Mouse (Mus musculus) lung, embryonic 16.5 days (tissue): ENCODE results near the gene Rpl13a. TPM values are rescaled to one million over a fixed set of nuclear protein-coding genes. Genes with fewer than 3 reads are reported as not detected.

Experiments
- ATAC-seq: fragments of 200-750 bp; cut with Nextera tagmentation; 2 replicates; pipeline ENCODE4 v1.8.0; 2017; ENCODE audit warnings: low read depth, mild to moderate bottlenecking, moderate library complexity
- H3K27ac ChIP-seq: fragments of 300-500 bp; sonication (generic); 2 replicates; pipeline ENCODE4 v1.5.1; 2014; ENCODE audit warnings: mild to moderate bottlenecking, control low read depth, low read length
- H3K27me3 ChIP-seq: fragments of 300-500 bp; sonication (generic); 2 replicates; pipeline ENCODE4 v1.6.1; 2014; ENCODE audit warnings: low read depth, low read length, mixed read lengths; ENCODE audit not compliant: control insufficient read depth, insufficient read depth
- H3K36me3 ChIP-seq: fragments of 300-500 bp; sonication (generic); 2 replicates; pipeline ENCODE4 v1.6.1; 2014; ENCODE audit warnings: low read length; ENCODE audit not compliant: control insufficient read depth, insufficient read depth
- H3K4me1 ChIP-seq: fragments of 300-500 bp; sonication (generic); replicated peaks from 2 replicates; pipeline ENCODE4 v1.6.1; 2014; ENCODE audit warnings: low read length, mixed read lengths; ENCODE audit not compliant: control insufficient read depth, insufficient read depth
- H3K4me2 ChIP-seq: fragments of 300-500 bp; sonication (generic); 2 replicates; pipeline ENCODE4 v1.6.1; 2014; ENCODE audit warnings: low read depth, low read length, control low read depth
- H3K4me3 ChIP-seq: fragments of 300-500 bp; sonication (generic); 2 replicates; pipeline ENCODE4 v1.5.1; 2014; ENCODE audit warnings: mild to moderate bottlenecking, low read length, control low read depth
- H3K9ac ChIP-seq: fragments of 300-500 bp; sonication (generic); 2 replicates; pipeline ENCODE4 v1.6.1; 2014; ENCODE audit warnings: low read length, control low read depth
- H3K9me3 ChIP-seq: fragments of 300-500 bp; sonication (generic); 2 replicates; pipeline ENCODE4 v1.6.1; 2016; ENCODE audit warnings: low read length; ENCODE audit not compliant: control insufficient read depth
- WGBS: fragments of 180-500 bp; shearing (Covaris S2); extraction: QIAGEN DNeasy Blood & Tissue Kit; methylation state at CpG from one replicate; pipeline ENCODE4 v1.1.7; 2014; 5-methylcytosine and 5-hydroxymethylcytosine counted together
- polyA plus RNA-seq: library from polyadenylated mRNA; unstranded; fragments of >200 nt; fragmentation: Nextera tagmentation; extraction: Ambion mirVana; gene quantifications from 2 replicates; pipeline ENCODE4 v1.2.1, GENCODE M21; 2015

Gene Rpl13a
- polyA plus RNA-seq, 1 experiment from 2014 or later: 1,289 TPM

GRCm38 (mm10) chr7:45167761-45168445, 39.3 kb upstream of the Rpl13a start:
- no peak overlapping the region for H3K4me2 ChIP-seq
- H3K9ac ChIP-seq: no peak overlapping the region
- 3% methylated on average over 19 of the region's 19 CpGs for WGBS
- H3K27ac ChIP-seq: no peak overlapping the region
- no peak for ATAC-seq
- peaks cover 77% of the 10 kb centered on the region for H3K27me3 ChIP-seq
- no peaks in the 10 kb centered on the region for H3K36me3 ChIP-seq
- H3K4me1 ChIP-seq: 0 out of 2 replicates have a peak, but pooled peaks cover 2% of the 10 kb centered on the region
- peaks cover 17% of the 10 kb centered on the region for H3K9me3 ChIP-seq
- no peak overlapping the region for H3K4me3 ChIP-seq

DNA sequence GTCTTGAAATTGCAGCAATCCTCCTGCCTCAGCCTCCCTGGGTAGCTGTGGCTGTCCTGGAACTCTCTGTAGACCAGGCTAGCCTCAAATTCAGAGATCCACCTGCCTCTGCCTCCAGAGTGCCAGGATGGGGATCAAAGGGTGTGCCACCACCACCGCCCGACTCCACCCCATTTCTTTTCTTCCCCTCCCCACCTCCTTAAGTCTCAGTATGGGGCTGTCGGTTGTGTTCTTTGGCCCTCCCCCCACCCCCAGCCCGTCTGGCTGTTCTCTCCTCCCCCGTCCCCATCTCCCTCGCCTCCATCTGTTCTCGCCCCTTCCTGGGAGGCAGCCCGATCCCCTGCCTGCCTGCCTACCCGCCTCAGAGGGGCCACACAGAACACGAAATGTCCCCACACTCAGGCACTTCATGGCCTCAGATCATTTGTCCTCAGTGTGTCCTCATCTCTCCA, 38.4 kb upstream of the Rpl13a start:
- no peak overlapping the region for H3K9ac ChIP-seq
- peaks cover 6% of the 10 kb centered on the region for H3K4me1 ChIP-seq
- H3K4me3 ChIP-seq: no peak overlapping the region
- WGBS: 30% methylated on average over 10 of the region's 10 CpGs
- H3K27ac ChIP-seq: no peak overlapping the region
- H3K9me3 ChIP-seq: peaks cover 17% of the 10 kb centered on the region
- H3K4me2 ChIP-seq: no peak overlapping the region
- ATAC-seq: no peak
- no peaks in the 10 kb centered on the region for H3K36me3 ChIP-seq
- peaks cover 83% of the 10 kb centered on the region for H3K27me3 ChIP-seq

GRCm38 (mm10) chr7:45165701-45166100, 37.1 kb upstream of the Rpl13a start:
- 40% methylated on average over 11 of the region's 11 CpGs for WGBS
- Histone ChIP-seq H3K4me3 (no peak overlapping the region), H3K27me3 (peaks cover 79% of the 10 kb centered on the region), H3K4me2 (no peak overlapping the region), H3K9me3 (peaks cover 17% of the 10 kb centered on the region), H3K27ac (no peak overlapping the region), H3K4me1 (peaks cover 6% of the 10 kb centered on the region), H3K9ac (no peak overlapping the region), H3K36me3 (no peaks in the 10 kb centered on the region)
- no peak for ATAC-seq

- ATAC-seq: no peak
- no peak overlapping the region for H3K4me3 ChIP-seq
- peaks cover 75% of the 10 kb centered on the region for H3K27me3 ChIP-seq
- H3K36me3 ChIP-seq: peaks cover 2% of the 10 kb centered on the region; the same call in 1 of the 2 replicates
- 57% methylated on average over 5 of the region's 5 CpGs for WGBS
- no peak overlapping the region for H3K4me2 ChIP-seq
- peaks cover 9% of the 10 kb centered on the region for H3K9me3 ChIP-seq
- H3K27ac ChIP-seq: no peak overlapping the region
- no peak overlapping the region for H3K9ac ChIP-seq
- peaks cover 6% of the 10 kb centered on the region for H3K4me1 ChIP-seq
Measured at GRCm38 (mm10) chr7:45164833-45165232, 36.3 kb upstream of the Rpl13a start.

DNA sequence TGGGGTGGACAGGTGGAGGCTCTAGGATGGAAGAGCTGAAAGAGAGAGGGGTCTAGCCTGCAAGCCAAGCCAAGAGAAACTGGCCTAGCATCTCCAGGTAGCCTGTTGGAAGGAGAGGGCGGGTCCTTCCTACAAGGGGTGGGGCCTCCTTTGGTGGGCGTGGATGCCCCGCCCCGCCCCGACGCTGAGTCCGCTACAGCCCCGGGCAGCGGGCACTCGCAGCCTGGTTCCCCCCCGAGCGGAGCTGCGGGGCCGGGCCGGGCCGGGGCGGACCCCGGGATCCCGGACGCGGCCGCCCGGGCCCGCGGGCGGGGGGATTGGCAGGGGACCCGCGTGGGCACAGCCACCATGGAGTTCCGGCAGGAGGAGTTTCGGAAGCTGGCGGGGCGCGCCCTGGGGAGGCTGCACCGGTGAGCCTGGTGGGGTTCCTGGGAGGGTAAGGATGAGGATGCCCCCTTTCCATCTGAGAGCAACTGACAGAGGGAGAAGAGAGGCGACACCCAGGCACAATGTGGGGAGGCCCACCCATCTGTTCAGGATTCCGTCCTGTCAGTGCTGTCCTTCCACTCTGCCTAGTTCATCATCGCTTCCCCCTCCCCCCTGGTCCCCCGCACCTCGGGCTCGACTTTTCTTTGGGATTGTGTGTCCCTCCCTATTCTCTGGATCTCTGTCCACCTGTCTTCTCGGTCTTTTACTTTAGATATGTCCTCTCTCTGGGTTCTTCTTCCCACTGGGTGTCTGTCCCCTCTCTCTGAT, 35.4 kb upstream of the Rpl13a start, which contains the start of gene Slc17a7:
Gene Slc17a7, plus strand, starts transcription at position 215 of the 756 bp plus-strand sequence.
- 0 out of 2 replicates have a peak, but pooled peaks have one; percentile 9 for ATAC-seq
- WGBS: 1% methylated on average over 37 of the region's 41 CpGs
- peak within 1 kb of the TSS; percentile 65 for H3K9ac ChIP-seq
- peaks cover 2% of the 10 kb centered on the region; the same call in 1 of the 2 replicates for H3K9me3 ChIP-seq
- H3K27ac ChIP-seq: no peak within 1 kb of the TSS
- H3K27me3 ChIP-seq: peaks cover 66% of the 10 kb centered on the region
- peaks cover 9% of the 10 kb centered on the region; the same call in 1 of the 2 replicates for H3K36me3 ChIP-seq
- peak within 1 kb of the TSS; percentile 51 for H3K4me3 ChIP-seq
- peaks cover 6% of the 10 kb centered on the region for H3K4me1 ChIP-seq
- H3K4me2 ChIP-seq: peak within 1 kb of the TSS; percentile 71

DNA sequence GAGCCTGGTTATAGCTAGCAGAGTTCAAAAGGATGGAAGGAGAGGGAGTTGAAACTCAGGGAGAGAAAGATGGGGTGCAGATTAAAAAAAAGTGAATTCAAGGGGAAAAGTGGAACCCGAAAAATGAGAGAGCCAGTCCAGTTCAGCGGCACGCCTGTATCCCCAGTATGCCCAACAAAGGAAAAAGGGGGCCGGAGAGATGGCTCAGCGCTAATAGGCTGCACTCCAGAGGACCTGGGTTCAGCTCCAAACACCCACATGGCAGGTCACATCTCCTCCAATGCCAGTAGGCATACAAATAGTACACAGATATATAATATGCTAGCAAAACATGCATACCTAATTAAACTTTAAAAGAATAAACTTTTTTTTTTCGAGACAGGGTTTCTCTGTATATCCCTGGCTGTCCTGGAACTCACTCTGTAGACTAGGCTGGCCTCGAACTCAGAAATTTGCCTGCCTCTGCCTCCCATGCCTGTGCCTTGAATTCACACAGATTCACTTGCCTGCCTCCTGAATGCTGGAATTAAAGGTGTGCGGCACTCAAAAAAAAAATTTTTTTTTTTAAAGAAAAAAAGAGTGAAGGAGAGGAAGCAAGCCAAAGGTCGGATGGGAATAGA, 34.5 kb upstream of the Rpl13a start:
- 69% methylated on average over 9 of the region's 9 CpGs for WGBS
- no peak overlapping the region for H3K9ac ChIP-seq
- no peak overlapping the region for H3K4me2 ChIP-seq

GRCm38 (mm10) chr7:45162551-45162950, 34.0 kb upstream of the Rpl13a start:
- 19% methylated on average over 6 of the region's 6 CpGs for WGBS
- H3K4me2 ChIP-seq: peak overlapping the region; percentile 87
- peaks cover 9% of the 10 kb centered on the region; the same call in 1 of the 2 replicates for H3K36me3 ChIP-seq
- H3K27me3 ChIP-seq: peaks cover 52% of the 10 kb centered on the region
- H3K9ac ChIP-seq: peak overlapping the region; percentile 56
- peaks cover 6% of the 10 kb centered on the region for H3K4me1 ChIP-seq
- H3K27ac ChIP-seq: no peak overlapping the region
- H3K9me3 ChIP-seq: no peaks in the 10 kb centered on the region
- peak overlapping the region; percentile 53 for H3K4me3 ChIP-seq
- ATAC-seq: no peak; the same call in 1 of the 2 replicates

More for the DNA sequence above, 34.5 kb upstream of the Rpl13a start:
- peaks cover 6% of the 10 kb centered on the region for H3K4me1 ChIP-seq
- no peaks in the 10 kb centered on the region for H3K9me3 ChIP-seq
- peaks cover 9% of the 10 kb centered on the region; the same call in 1 of the 2 replicates for H3K36me3 ChIP-seq
- no peak overlapping the region for H3K27ac ChIP-seq
- no peak overlapping the region for H3K4me3 ChIP-seq
- ATAC-seq: no peak
- peaks cover 58% of the 10 kb centered on the region for H3K27me3 ChIP-seq

DNA sequence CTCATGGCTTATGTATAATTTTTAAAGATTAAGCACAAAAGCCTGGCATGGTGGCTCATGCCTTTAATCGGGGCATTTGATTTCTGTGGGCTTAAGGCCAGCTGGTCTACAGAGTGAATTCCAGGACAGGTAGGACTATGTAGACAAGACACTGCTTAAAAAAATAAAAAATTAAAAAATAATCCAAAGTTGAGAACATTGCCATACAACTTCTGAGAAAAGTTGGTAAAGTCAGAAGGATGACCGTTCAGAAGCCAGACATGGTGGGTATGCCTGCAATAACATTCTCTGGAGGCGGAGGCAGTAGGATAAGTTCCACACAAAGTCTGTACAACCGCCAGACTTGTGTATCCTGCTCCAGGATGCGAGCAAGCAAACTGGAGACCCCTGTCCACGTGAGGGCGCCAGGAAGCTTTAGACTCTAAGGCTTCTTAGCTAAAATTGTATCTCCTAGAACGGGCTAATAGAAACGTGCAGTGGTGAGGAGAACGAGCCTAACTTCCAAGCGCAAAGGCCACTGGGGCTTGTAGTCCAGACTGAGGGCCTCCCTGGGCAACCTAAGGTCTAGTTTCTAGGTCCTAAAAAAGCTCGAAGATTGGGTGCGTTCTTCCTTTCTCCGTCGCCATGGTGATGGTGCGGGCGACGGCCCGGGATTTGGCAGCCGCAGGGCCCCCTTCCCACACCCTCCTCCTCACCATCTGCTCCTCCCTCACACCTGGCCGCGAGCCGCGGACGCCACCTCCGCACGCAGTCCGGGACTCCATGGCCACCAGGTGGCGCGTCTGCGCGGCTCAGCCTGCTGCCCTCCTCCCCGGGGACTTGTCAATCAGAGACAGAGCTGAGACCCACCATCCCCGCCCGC, 33.3 kb upstream of the Rpl13a start:
- Histone ChIP-seq H3K4me2 (peak overlapping the region; percentile 87), H3K36me3 (peaks cover 9% of the 10 kb centered on the region; the same call in 1 of the 2 replicates), H3K9ac (peak overlapping the region; percentile 56), H3K9me3 (no peaks in the 10 kb centered on the region), H3K4me3 (peak overlapping the region; percentile 53), H3K27ac (no peak overlapping the region), H3K4me1 (peaks cover 6% of the 10 kb centered on the region), H3K27me3 (peaks cover 45% of the 10 kb centered on the region)
- ATAC-seq: peak; percentile 93
- WGBS: 4% methylated on average over 35 of the region's 35 CpGs
